Mouse (Mus musculus) right cerebral cortex, postnatal 10 days (tissue): Measurements from ENCODE around the gene Mta1.

ENCODE experiments used
- DNase-seq, 2 experiments: peaks; one replicate each; pipeline ENCODE4 v3.0.0; 2021; ENCODE audit warnings: low spot score in 2 of 2

The Mta1 gene

DNA sequence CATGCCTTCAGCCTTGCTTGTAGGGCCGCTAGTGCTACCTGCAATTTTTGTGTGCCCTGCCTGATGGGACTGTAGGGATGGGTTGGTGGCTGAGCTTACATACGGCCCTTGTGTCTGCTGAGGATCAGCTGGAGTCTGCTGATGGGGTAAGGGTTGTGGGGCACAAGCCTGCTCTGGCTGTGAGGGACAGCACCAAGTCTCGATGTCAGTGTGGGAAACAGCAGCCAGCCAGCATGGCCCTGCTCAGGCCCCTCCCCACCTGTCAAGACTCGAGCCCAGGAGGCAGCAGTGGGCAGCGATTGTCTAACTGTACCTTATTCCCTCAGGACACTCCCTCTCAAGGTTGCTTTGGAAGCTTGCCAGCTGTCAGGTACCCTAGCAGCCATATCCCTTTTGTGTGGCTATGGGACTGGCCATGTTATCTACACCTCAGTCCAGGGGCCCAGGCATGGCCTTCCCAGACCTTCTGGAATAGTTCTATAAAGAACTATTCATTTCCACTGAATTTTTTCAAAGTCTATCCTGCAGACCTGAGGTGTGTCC, 35.9 kb downstream of the Mta1 start:
- no peak for DNase-seq

DNA sequence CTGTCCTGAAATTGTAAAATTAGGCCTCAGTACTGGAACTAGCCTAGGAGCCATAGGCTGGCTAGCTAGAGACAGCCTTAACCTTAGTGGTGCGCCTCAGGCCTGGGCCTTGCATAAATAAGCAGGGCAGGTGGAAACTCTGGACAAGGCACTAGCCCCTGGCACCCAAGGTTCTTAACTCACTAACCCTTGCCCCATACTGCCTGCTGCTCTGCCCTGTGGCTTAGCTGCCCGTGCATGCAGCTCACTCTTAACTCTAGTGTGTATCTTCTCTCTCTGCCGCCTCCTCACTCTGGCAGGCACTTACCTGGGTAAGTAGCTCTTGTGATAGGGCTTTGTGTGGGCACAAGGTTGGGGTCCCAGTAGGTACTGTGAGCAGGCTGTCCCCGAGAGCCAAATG, 36.4 kb downstream of the Mta1 start:
- DNase-seq, result no peak

DNA sequence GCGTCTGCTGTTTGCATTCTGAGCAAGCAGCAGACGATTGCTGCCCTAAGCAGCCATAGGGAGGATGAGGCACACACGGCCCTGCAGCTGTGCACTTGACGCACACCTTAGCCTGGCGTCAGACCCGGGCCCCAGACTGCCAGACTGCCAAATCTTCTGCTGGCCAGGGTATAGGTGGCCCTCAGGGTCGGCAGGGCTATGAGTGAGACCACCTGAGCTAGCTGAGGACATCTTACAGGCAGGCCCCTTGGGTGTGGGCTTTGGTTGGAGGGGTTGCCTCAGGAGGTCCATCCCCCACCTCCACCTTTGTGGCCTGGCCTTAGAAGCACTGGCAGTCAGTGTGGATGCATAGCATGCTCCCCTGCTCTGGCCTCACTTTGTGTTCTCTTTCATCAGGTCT, 37.3 kb downstream of the Mta1 start:
- no peak for DNase-seq

- no peak for DNase-seq
These were observed 38.5 kb downstream of the Mta1 start for GRCm38 (mm10) chr12:113136492-113137020.

- DNase-seq, result no peak
These were observed 39.5 kb downstream of the Mta1 start for GRCm38 (mm10) chr12:113137260-113138213.

- DNase-seq, result no peak
These were observed 40.2 kb downstream of the Mta1 start for GRCm38 (mm10) chr12:113138291-113138690.

- peak in 1 of 2 experiments; percentile 60 for DNase-seq
These were observed 41.1 kb downstream of the Mta1 start for GRCm38 (mm10) chr12:113138901-113139864.

DNA sequence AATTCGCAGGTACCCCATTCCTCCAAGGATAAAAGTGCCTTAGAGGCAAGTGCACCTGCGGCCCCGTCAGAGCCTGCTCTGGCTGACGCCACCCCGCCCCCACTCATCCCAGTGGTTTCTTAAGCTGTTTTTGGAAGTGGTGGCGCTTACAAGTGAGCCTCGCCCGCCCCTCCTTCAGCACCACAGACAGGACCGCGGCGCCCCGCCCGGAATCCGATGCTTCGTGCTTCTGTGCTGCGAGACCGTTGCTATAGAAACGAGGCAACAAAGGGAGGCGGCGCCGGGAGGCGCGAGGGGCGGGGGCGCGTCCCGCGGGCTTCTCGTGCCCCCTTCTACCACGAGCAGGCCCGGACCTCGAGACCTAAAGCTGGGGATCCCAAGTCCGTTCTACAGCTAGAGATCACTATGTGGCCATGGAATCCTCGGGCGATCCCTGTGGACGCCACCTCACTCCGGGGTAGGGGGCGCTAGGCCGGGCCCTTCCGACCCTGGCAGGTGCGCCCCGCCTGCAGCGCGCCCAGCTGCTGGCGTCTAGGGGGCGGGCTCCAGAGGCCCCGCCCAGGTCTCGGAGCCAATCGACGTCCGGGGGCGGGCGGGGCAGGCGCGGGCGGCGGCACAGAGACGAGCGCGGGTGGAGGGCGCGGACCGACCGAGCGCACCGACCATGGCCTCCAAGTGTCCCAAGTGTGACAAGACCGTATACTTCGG, 42.0 kb downstream of the Mta1 start, which contains the start of gene Crip2:
Gene Crip2 (plus strand): TSS at position 329 of the 708 bp plus-strand sequence.
- DNase-seq, result peak; percentile 96 to 97

- peak in 1 of 2 experiments; percentile 61 for DNase-seq
These were observed 42.7 kb downstream of the Mta1 start for GRCm38 (mm10) chr12:113140616-113141411.

DNA sequence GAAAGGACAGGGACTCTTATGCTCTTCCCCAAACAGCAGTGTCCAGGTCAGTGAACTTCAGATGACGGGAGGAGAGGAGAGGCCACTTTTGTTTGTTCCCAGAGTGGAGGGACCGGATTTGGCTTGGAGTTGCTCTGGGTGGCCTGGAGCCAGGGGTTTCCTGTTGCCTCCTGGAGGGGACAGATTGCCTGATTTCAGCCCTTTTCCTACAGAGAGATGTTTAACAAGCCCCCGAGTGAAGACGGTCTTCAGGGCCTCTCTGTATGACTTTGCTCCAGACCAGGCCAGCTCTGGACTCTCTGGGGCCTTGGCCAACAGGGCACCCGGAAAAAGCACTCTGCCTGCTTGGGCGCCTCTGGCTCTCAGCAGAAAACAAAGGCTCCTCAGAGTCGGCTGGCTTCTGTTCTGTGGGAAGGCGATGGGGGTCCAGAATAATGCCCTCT, 43.5 kb downstream of the Mta1 start:
- DNase-seq, result peak; percentile 72 to 80

- DNase-seq, result peak; percentile 81 to 86
These were observed 44.2 kb downstream of the Mta1 start for GRCm38 (mm10) chr12:113142021-113142975.

DNA sequence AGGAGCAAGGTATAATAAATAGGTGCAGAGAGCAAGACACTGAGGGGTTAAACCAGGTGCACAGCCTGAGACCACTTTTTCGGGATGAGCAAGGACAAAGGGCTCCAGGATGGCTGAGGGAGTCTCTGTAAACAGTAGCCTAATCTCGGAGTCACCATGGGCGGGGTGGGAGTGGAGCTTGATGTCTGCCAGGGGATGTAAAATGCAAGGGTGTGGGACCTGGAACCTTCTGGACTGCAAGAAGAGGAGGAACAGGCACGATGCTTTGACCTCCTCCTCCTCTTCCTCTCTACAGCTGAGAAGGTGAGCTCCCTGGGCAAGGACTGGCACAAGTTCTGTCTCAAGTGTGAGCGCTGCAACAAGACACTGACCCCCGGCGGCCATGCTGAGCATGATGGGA, 45.1 kb downstream of the Mta1 start:
- no peak for DNase-seq

- peak in 1 of 2 experiments; percentile 49 for DNase-seq
These were observed 46.1 kb downstream of the Mta1 start for GRCm38 (mm10) chr12:113144001-113144756.

GRCm38 (mm10) chr12:113144886-113145285, 46.8 kb downstream of the Mta1 start:
- no peak for DNase-seq

DNA sequence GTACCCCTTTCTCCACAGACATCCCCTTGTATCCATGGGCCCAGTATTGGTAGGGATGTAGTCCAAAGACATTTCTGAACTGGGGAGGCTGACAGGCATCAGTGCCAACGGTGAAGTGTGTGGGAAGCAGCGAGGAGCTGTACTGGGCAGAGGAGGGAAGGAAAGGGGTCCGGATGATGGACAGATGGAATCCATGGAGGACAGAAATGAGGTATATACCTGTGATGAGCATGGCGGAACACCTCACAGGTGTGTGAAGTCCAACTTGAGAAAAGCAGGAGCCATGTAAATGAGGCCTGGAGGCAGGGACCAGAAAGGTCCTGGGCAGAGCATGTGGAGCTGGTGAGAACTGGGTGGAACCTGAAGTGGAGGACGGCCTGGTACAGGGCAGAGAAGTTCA, 47.5 kb downstream of the Mta1 start:
- no peak for DNase-seq

DNA sequence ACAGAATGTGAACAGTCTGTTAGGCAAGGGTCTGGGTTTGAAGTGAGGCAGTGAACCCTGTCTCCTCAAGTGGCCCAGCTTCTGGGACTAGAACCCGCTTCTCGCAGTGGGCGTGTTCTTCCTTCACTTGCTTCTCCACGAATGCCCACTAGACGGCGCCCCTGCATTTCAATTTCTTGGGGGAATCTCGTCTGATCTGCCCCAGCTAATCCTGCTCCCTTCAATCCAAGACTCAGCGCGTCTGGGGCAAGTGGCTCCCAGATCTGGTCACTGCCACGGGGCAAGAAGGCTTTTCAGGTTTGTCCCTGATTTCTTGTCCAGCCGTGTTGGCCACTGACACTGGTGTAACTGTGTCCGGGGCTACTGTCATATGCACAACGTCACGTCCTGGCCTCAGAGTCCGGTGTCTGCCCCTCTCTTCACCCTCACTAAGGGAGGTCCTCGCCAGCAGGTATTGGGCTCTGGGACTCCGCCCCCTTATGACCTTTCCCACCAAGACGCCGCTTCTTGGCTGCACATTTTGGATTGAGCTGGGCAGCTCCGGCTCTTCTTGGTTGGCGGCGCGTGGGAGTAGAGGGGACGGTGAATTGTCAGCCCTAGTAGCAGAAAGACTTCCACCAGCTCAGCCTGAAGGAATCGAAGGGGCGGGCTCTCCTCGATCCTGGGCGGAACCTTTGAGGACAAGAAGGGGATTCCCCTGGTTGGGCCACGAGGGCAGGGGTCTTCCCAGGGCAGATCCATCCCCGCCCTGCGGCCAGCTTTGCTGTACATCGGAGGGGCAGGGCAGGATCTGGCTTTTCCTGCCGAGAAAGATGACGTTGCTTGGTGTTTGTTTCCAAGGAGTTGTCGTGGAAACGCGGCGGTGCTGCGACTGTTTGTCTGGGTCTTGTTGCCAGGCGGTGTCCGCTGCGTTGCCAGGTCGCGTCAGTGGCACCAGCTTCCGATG, 48.3 kb downstream of the Mta1 start, which contains the start of gene Crip1:
Gene Crip1 (plus strand): TSS at position 205 of the 946 bp plus-strand sequence.
- DNase-seq, result peak; percentile 90 to 91

GRCm38 (mm10) chr12:113147481-113147880, 49.4 kb downstream of the Mta1 start:
- peak; percentile 63 to 64 for DNase-seq
